Mouse (Mus musculus) cortical plate, adult 2 months (tissue): ENCODE results near the gene Sfta2.

ENCODE experiments used
- CTCF ChIP-seq: fragments of 200-500 bp; IDR thresholded peaks from 2 replicates; pipeline ENCODE4 v1.5.1; 2011; ENCODE audit warnings: mild to moderate bottlenecking, control low read depth, low read length; ENCODE audit not compliant: insufficient read depth; ENCODE audit errors: extremely low read depth
- POLR2A ChIP-seq: fragments of 200-500 bp; IDR thresholded peaks from 2 replicates; pipeline ENCODE4 v1.6.1; 2011; ENCODE audit warnings: mild to moderate bottlenecking, low read length, control low read depth; ENCODE audit not compliant: insufficient read depth; ENCODE audit errors: extremely low read depth

- no peak for TF ChIP-seq POLR2A
- no peak for TF ChIP-seq CTCF
Measured at GRCm38 (mm10) chr17:35696691-35697090, 95.3 kb downstream of the Sfta2 start.
